Mouse (Mus musculus): Measurements from ENCODE around the gene Slc27a1. TPM values are rescaled to one million over a fixed set of nuclear protein-coding genes. Genes with fewer than 3 reads are reported as not detected.

The Slc27a1 gene
- polyA plus RNA-seq, 1 experiment: 28.6 TPM

- Histone ChIP-seq H3K4me3 (ENCODE audit: low read depth, low read length) (peak overlapping the region; percentile 82), H3K27me3 (ENCODE audit: control insufficient read depth, insufficient read depth, low read length) (no peaks in the 10 kb centered on the region), H3K36me3 (ENCODE audit: control insufficient read depth, insufficient read depth, low read length) (peaks cover 31% of the 10 kb centered on the region), H3K4me1 (ENCODE audit: control insufficient read depth, insufficient read depth, insufficient read length, low read length) (peaks cover 9% of the 10 kb centered on the region), H3K27ac (ENCODE audit: insufficient read depth, low read depth, low read length) (no peak overlapping the region)
- TF ChIP-seq POLR2A (IDR thresholded peaks at IDR 0.05; ENCODE audit: low read depth, low read length) (no peak), CTCF (IDR thresholded peaks at IDR 0.05; ENCODE audit: extremely low read depth, insufficient read length, insufficient replicate concordance, low read depth, low read length) (no peak)
- WGBS: 81% methylated on average over 9 of the region's 9 CpGs
Measured at GRCm38 (mm10) chr8:71543755-71544154, 24.9 kb upstream of the Slc27a1 start.

DNA sequence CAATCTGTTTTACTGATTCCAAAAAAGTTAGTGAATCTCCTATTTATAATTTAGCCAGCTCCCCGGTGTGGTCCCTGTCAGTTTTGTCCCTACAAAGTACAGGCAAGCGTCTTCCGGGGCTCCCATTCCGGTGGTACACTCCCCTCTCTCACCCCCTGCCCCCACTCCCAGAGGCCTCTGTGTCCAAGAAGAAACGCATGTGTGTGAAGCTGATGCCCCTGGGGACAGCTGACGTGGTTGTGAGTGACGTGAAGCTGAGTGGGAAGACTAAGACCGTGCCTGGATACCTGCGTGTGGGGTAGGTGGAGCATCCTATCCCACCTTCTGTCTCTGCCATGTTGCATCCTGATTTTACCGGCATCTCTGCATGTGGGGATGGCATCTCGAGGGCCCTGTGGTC lies 23.6 kb upstream of the Slc27a1 start:
- WGBS: 94% methylated on average over 11 of the region's 11 CpGs
- Histone ChIP-seq H3K4me3 (ENCODE audit: low read depth, low read length) (no peak overlapping the region), H3K4me1 (ENCODE audit: control insufficient read depth, insufficient read depth, insufficient read length, low read length) (peaks cover 9% of the 10 kb centered on the region), H3K27ac (ENCODE audit: insufficient read depth, low read depth, low read length) (no peak overlapping the region), H3K27me3 (ENCODE audit: control insufficient read depth, insufficient read depth, low read length) (no peaks in the 10 kb centered on the region), H3K36me3 (ENCODE audit: control insufficient read depth, insufficient read depth, low read length) (peaks cover 32% of the 10 kb centered on the region)
- no peak for TF ChIP-seq CTCF (IDR thresholded peaks at IDR 0.05; ENCODE audit: extremely low read depth, insufficient read length, insufficient replicate concordance, low read depth, low read length)
- no peak for TF ChIP-seq POLR2A (IDR thresholded peaks at IDR 0.05; ENCODE audit: low read depth, low read length)

DNA sequence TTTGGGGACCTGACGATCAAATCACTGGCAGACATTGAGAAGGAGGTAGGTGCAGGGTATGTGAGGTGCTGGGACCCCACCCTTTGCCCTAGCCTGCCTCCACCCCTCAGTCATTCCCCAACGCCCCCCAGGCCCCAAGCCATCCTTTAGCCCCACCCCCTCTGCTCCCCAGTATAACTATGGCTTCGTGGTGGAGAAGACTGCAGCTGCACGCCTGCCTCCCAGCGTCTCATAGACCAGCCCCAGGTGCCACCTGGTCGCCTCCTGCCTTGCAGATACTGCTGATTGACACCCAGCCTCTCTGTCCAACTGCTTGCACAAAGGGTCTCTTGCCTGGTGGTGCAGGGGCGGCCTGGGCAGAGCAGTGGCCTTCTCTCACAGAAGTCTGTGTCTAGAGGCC lies 21.1 kb upstream of the Slc27a1 start:
- WGBS: 88% methylated on average over 7 of the region's 7 CpGs
- H3K27me3 ChIP-seq (ENCODE audit: control insufficient read depth, insufficient read depth, low read length): no peaks in the 10 kb centered on the region
- no peak overlapping the region for H3K4me3 ChIP-seq (ENCODE audit: low read depth, low read length)
- peaks cover 32% of the 10 kb centered on the region for H3K36me3 ChIP-seq (ENCODE audit: control insufficient read depth, insufficient read depth, low read length)
- no peak overlapping the region for H3K27ac ChIP-seq (ENCODE audit: insufficient read depth, low read depth, low read length)
- peaks cover 9% of the 10 kb centered on the region for H3K4me1 ChIP-seq (ENCODE audit: control insufficient read depth, insufficient read depth, insufficient read length, low read length)
- no peak for TF ChIP-seq POLR2A (IDR thresholded peaks at IDR 0.05; ENCODE audit: low read depth, low read length)
- TF ChIP-seq CTCF (IDR thresholded peaks at IDR 0.05; ENCODE audit: extremely low read depth, insufficient read length, insufficient replicate concordance, low read depth, low read length): no peak

- WGBS: 74% methylated on average over 7 of the region's 7 CpGs
- Histone ChIP-seq H3K4me3 (ENCODE audit: low read depth, low read length) (no peak overlapping the region), H3K36me3 (ENCODE audit: control insufficient read depth, insufficient read depth, low read length) (peaks cover 26% of the 10 kb centered on the region), H3K27me3 (ENCODE audit: control insufficient read depth, insufficient read depth, low read length) (no peaks in the 10 kb centered on the region), H3K27ac (ENCODE audit: insufficient read depth, low read depth, low read length) (no peak overlapping the region), H3K4me1 (ENCODE audit: control insufficient read depth, insufficient read depth, insufficient read length, low read length) (no peaks in the 10 kb centered on the region)
- no peak for TF ChIP-seq CTCF (IDR thresholded peaks at IDR 0.05; ENCODE audit: extremely low read depth, insufficient read length, insufficient replicate concordance, low read depth, low read length)
- no peak for TF ChIP-seq POLR2A (IDR thresholded peaks at IDR 0.05; ENCODE audit: low read depth, low read length)
Measured at GRCm38 (mm10) chr8:71550754-71551153, 17.9 kb upstream of the Slc27a1 start.

DNA sequence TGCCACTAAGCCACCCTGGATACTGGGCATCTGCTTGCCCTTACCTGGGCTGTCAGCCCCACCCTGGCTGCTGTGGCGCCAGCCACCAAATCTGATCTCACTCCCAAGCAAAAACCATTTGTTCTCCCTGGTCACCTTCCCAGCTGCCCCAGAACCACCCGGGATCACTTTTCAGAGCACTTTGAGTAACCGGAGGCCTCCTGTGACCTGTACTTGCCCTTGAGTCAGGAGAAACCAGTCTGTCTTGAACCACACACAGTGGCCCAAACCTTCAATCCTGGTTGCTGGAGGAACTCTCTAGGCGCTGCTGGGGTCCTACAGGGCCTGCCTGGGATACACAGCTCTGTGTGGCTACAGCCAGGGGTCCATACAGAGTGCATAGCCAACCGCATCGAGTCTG lies 15.9 kb upstream of the Slc27a1 start:
- Histone ChIP-seq H3K27me3 (ENCODE audit: control insufficient read depth, insufficient read depth, low read length) (peaks cover 2% of the 10 kb centered on the region; the same call in 1 of the 2 replicates), H3K36me3 (ENCODE audit: control insufficient read depth, insufficient read depth, low read length) (peaks cover 9% of the 10 kb centered on the region), H3K4me1 (ENCODE audit: control insufficient read depth, insufficient read depth, insufficient read length, low read length) (no peaks in the 10 kb centered on the region), H3K4me3 (ENCODE audit: low read depth, low read length) (no peak overlapping the region), H3K27ac (ENCODE audit: insufficient read depth, low read depth, low read length) (no peak overlapping the region)
- 54% methylated on average over 6 of the region's 6 CpGs for WGBS
- TF ChIP-seq CTCF (IDR thresholded peaks at IDR 0.05; ENCODE audit: extremely low read depth, insufficient read length, insufficient replicate concordance, low read depth, low read length) (no peak), POLR2A (IDR thresholded peaks at IDR 0.05; ENCODE audit: low read depth, low read length) (no peak)

- TF ChIP-seq CTCF (IDR thresholded peaks at IDR 0.05; ENCODE audit: extremely low read depth, insufficient read length, insufficient replicate concordance, low read depth, low read length) (no peak), POLR2A (IDR thresholded peaks at IDR 0.05; ENCODE audit: low read depth, low read length) (no peak)
- Histone ChIP-seq H3K27me3 (ENCODE audit: control insufficient read depth, insufficient read depth, low read length) (peaks cover 14% of the 10 kb centered on the region; the same call in 1 of the 2 replicates), H3K36me3 (ENCODE audit: control insufficient read depth, insufficient read depth, low read length) (no peaks in the 10 kb centered on the region), H3K27ac (ENCODE audit: insufficient read depth, low read depth, low read length) (no peak overlapping the region), H3K4me3 (ENCODE audit: low read depth, low read length) (no peak overlapping the region), H3K4me1 (ENCODE audit: control insufficient read depth, insufficient read depth, insufficient read length, low read length) (0 out of 2 replicates have a peak, but pooled peaks cover 7% of the 10 kb centered on the region)
- 69% methylated on average over 6 of the region's 6 CpGs for WGBS
Measured at GRCm38 (mm10) chr8:71554001-71554400, 14.7 kb upstream of the Slc27a1 start.

DNA sequence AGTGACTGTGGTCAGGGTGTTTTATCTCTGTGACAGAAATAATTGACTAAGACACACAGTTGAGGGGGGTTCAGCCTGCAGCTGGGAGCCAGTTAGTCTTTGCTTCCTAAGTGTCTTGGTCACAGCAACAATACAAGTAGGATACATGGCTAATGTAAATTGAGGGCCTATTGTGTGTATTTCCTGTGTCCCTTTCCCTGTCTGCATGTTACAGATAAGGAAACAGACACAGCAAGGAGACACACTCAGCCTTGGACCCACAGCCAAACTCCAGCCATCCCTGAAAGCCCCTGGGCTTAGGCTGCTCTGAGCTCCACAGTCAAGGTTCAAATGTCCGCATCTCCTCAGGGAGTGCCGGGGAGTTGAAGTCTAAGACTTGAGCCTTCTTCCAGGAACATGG lies 14.0 kb upstream of the Slc27a1 start:
- peaks cover 10% of the 10 kb centered on the region; the same call in 1 of the 2 replicates for H3K4me1 ChIP-seq (ENCODE audit: control insufficient read depth, insufficient read depth, insufficient read length, low read length)
- peaks cover 14% of the 10 kb centered on the region; the same call in 1 of the 2 replicates for H3K27me3 ChIP-seq (ENCODE audit: control insufficient read depth, insufficient read depth, low read length)
- no peak overlapping the region for H3K27ac ChIP-seq (ENCODE audit: insufficient read depth, low read depth, low read length)
- no peak for TF ChIP-seq CTCF (IDR thresholded peaks at IDR 0.05; ENCODE audit: extremely low read depth, insufficient read length, insufficient replicate concordance, low read depth, low read length)
- no peak for TF ChIP-seq POLR2A (IDR thresholded peaks at IDR 0.05; ENCODE audit: low read depth, low read length)
- H3K4me3 ChIP-seq (ENCODE audit: low read depth, low read length): no peak overlapping the region
- WGBS: 87% methylated on average over 2 of the region's 2 CpGs
- no peaks in the 10 kb centered on the region for H3K36me3 ChIP-seq (ENCODE audit: control insufficient read depth, insufficient read depth, low read length)
